Mouse (Mus musculus): Measurements from ENCODE around the gene Ddx39b. TPM values are rescaled to one million over a fixed set of nuclear protein-coding genes. Genes with fewer than 3 reads are reported as not detected.

Gene Ddx39b
- polyA plus RNA-seq, 1 experiment from 2014 or later = 466 TPM

- Histone ChIP-seq H3K36me3 (ENCODE audit: control insufficient read depth, insufficient read depth) (peaks cover 80% of the 10 kb centered on the region), H3K4me3 (replicated peaks; ENCODE audit: low read length) (no peak overlapping the region), H3K9me3 (ENCODE audit: control insufficient read depth, low read length) (no peaks in the 10 kb centered on the region), H3K4me2 (ENCODE audit: low read length) (no peak overlapping the region), H3K27me3 (replicated peaks; ENCODE audit: control insufficient read depth, insufficient read depth, low read length) (no peaks in the 10 kb centered on the region), H3K27ac (ENCODE audit: low read length) (no peak overlapping the region), H3K9ac (replicated peaks; ENCODE audit: low read depth, low read length) (no peak overlapping the region), H3K4me1 (replicated peaks; ENCODE audit: control insufficient read depth, insufficient read depth, low read length) (peaks cover 21% of the 10 kb centered on the region)
- no peak for ATAC-seq
- WGBS = 85% methylated on average over 19 of the region's 19 CpGs
Measured at GRCm38 (mm10) chr17:35249451-35250197, 8.1 kb downstream of the Ddx39b start.

- no peak for ATAC-seq
- Histone ChIP-seq H3K4me2 (ENCODE audit: low read length) (no peak overlapping the region), H3K9ac (replicated peaks; ENCODE audit: low read depth, low read length) (no peak overlapping the region), H3K36me3 (ENCODE audit: control insufficient read depth, insufficient read depth) (peaks cover 75% of the 10 kb centered on the region), H3K4me3 (replicated peaks; ENCODE audit: low read length) (no peak overlapping the region), H3K27me3 (replicated peaks; ENCODE audit: control insufficient read depth, insufficient read depth, low read length) (no peaks in the 10 kb centered on the region), H3K27ac (ENCODE audit: low read length) (no peak overlapping the region), H3K9me3 (ENCODE audit: control insufficient read depth, low read length) (no peaks in the 10 kb centered on the region), H3K4me1 (replicated peaks; ENCODE audit: control insufficient read depth, insufficient read depth, low read length) (peaks cover 12% of the 10 kb centered on the region)
- WGBS = 86% methylated on average over 3 of the region's 3 CpGs
Measured at GRCm38 (mm10) chr17:35250348-35251120, 9.0 kb downstream of the Ddx39b start.

GRCm38 (mm10) chr17:35251162-35251719, 9.7 kb downstream of the Ddx39b start:
- Histone ChIP-seq H3K4me3 (replicated peaks; ENCODE audit: low read length) (no peak overlapping the region), H3K4me2 (ENCODE audit: low read length) (no peak overlapping the region), H3K4me1 (replicated peaks; ENCODE audit: control insufficient read depth, insufficient read depth, low read length) (peaks cover 5% of the 10 kb centered on the region), H3K9me3 (ENCODE audit: control insufficient read depth, low read length) (no peaks in the 10 kb centered on the region), H3K27me3 (replicated peaks; ENCODE audit: control insufficient read depth, insufficient read depth, low read length) (no peaks in the 10 kb centered on the region), H3K27ac (ENCODE audit: low read length) (no peak overlapping the region), H3K9ac (replicated peaks; ENCODE audit: low read depth, low read length) (no peak overlapping the region), H3K36me3 (ENCODE audit: control insufficient read depth, insufficient read depth) (peaks cover 69% of the 10 kb centered on the region)
- 83% methylated on average over 15 of the region's 15 CpGs for WGBS
- no peak for ATAC-seq

GRCm38 (mm10) chr17:35251981-35252380, 10.4 kb downstream of the Ddx39b start:
- no peak for ATAC-seq
- 81% methylated on average over 5 of the region's 5 CpGs for WGBS
- no peaks in the 10 kb centered on the region for H3K27me3 ChIP-seq (replicated peaks; ENCODE audit: control insufficient read depth, insufficient read depth, low read length)

GRCm38 (mm10) chr17:35252619-35253292, 11.2 kb downstream of the Ddx39b start:
- no peaks in the 10 kb centered on the region for H3K9me3 ChIP-seq (ENCODE audit: control insufficient read depth, low read length)
- peaks cover 54% of the 10 kb centered on the region for H3K36me3 ChIP-seq (ENCODE audit: control insufficient read depth, insufficient read depth)
- no peak overlapping the region for H3K9ac ChIP-seq (replicated peaks; ENCODE audit: low read depth, low read length)
- H3K4me2 ChIP-seq (ENCODE audit: low read length) = no peak overlapping the region
- H3K27me3 ChIP-seq (replicated peaks; ENCODE audit: control insufficient read depth, insufficient read depth, low read length) = no peaks in the 10 kb centered on the region
- no peak overlapping the region for H3K4me3 ChIP-seq (replicated peaks; ENCODE audit: low read length)
- 0 out of 2 replicates have a peak, but pooled peaks cover under 1% of the 10 kb centered on the region for H3K4me1 ChIP-seq (replicated peaks; ENCODE audit: control insufficient read depth, insufficient read depth, low read length)
- WGBS = 82% methylated on average over 18 of the region's 18 CpGs
- ATAC-seq = no peak
- no peak overlapping the region for H3K27ac ChIP-seq (ENCODE audit: low read length)

More at GRCm38 (mm10) chr17:35251981-35252380, 10.4 kb downstream of the Ddx39b start:
- H3K4me1 ChIP-seq (replicated peaks; ENCODE audit: control insufficient read depth, insufficient read depth, low read length) = 0 out of 2 replicates have a peak, but pooled peaks cover 3% of the 10 kb centered on the region
- H3K9ac ChIP-seq (replicated peaks; ENCODE audit: low read depth, low read length) = no peak overlapping the region
- no peak overlapping the region for H3K4me2 ChIP-seq (ENCODE audit: low read length)
- no peak overlapping the region for H3K4me3 ChIP-seq (replicated peaks; ENCODE audit: low read length)
- no peak overlapping the region for H3K27ac ChIP-seq (ENCODE audit: low read length)
- no peaks in the 10 kb centered on the region for H3K9me3 ChIP-seq (ENCODE audit: control insufficient read depth, low read length)
- peaks cover 62% of the 10 kb centered on the region for H3K36me3 ChIP-seq (ENCODE audit: control insufficient read depth, insufficient read depth)

- Histone ChIP-seq H3K9me3 (ENCODE audit: control insufficient read depth, low read length) (no peaks in the 10 kb centered on the region), H3K27ac (ENCODE audit: low read length) (no peak overlapping the region), H3K4me3 (replicated peaks; ENCODE audit: low read length) (no peak overlapping the region), H3K36me3 (ENCODE audit: control insufficient read depth, insufficient read depth) (peaks cover 47% of the 10 kb centered on the region), H3K27me3 (replicated peaks; ENCODE audit: control insufficient read depth, insufficient read depth, low read length) (no peaks in the 10 kb centered on the region), H3K4me2 (ENCODE audit: low read length) (no peak overlapping the region), H3K4me1 (replicated peaks; ENCODE audit: control insufficient read depth, insufficient read depth, low read length) (peaks cover 4% of the 10 kb centered on the region; the same call in 1 of the 2 replicates), H3K9ac (replicated peaks; ENCODE audit: low read depth, low read length) (no peak overlapping the region)
- no peak for ATAC-seq
- WGBS = 84% methylated on average over 32 of the region's 32 CpGs
Measured at GRCm38 (mm10) chr17:35253293-35254093, 11.9 kb downstream of the Ddx39b start.

- H3K4me1 ChIP-seq (replicated peaks; ENCODE audit: control insufficient read depth, insufficient read depth, low read length) = peaks cover 4% of the 10 kb centered on the region; the same call in 1 of the 2 replicates
- WGBS = 58% methylated on average over 11 of the region's 11 CpGs
- H3K9ac ChIP-seq (replicated peaks; ENCODE audit: low read depth, low read length) = no peak overlapping the region
- peak; percentile 16; the same call in 1 of the 2 replicates for ATAC-seq
- H3K4me3 ChIP-seq (replicated peaks; ENCODE audit: low read length) = no peak overlapping the region
- no peak overlapping the region for H3K4me2 ChIP-seq (ENCODE audit: low read length)
- no peaks in the 10 kb centered on the region for H3K9me3 ChIP-seq (ENCODE audit: control insufficient read depth, low read length)
- no peak overlapping the region for H3K27ac ChIP-seq (ENCODE audit: low read length)
- peaks cover 38% of the 10 kb centered on the region for H3K36me3 ChIP-seq (ENCODE audit: control insufficient read depth, insufficient read depth)
- H3K27me3 ChIP-seq (replicated peaks; ENCODE audit: control insufficient read depth, insufficient read depth, low read length) = no peaks in the 10 kb centered on the region
Measured at GRCm38 (mm10) chr17:35254241-35255098, 12.9 kb downstream of the Ddx39b start.

- ATAC-seq = no peak
- 71% methylated on average over 3 of the region's 3 CpGs for WGBS
Measured at GRCm38 (mm10) chr17:35255301-35255700, 13.8 kb downstream of the Ddx39b start.

More at GRCm38 (mm10) chr17:35255301-35255700, 13.8 kb downstream of the Ddx39b start:
- Histone ChIP-seq H3K27ac (ENCODE audit: low read length) (no peak overlapping the region), H3K27me3 (replicated peaks; ENCODE audit: control insufficient read depth, insufficient read depth, low read length) (no peaks in the 10 kb centered on the region), H3K4me1 (replicated peaks; ENCODE audit: control insufficient read depth, insufficient read depth, low read length) (peaks cover 4% of the 10 kb centered on the region; the same call in 1 of the 2 replicates), H3K36me3 (ENCODE audit: control insufficient read depth, insufficient read depth) (peaks cover 31% of the 10 kb centered on the region), H3K9me3 (ENCODE audit: control insufficient read depth, low read length) (no peaks in the 10 kb centered on the region), H3K4me3 (replicated peaks; ENCODE audit: low read length) (no peak overlapping the region), H3K9ac (replicated peaks; ENCODE audit: low read depth, low read length) (no peak overlapping the region), H3K4me2 (ENCODE audit: low read length) (no peak overlapping the region)
